ENCODE assay signal across 8 mouse cellular contexts in the genomic region with DNA sequence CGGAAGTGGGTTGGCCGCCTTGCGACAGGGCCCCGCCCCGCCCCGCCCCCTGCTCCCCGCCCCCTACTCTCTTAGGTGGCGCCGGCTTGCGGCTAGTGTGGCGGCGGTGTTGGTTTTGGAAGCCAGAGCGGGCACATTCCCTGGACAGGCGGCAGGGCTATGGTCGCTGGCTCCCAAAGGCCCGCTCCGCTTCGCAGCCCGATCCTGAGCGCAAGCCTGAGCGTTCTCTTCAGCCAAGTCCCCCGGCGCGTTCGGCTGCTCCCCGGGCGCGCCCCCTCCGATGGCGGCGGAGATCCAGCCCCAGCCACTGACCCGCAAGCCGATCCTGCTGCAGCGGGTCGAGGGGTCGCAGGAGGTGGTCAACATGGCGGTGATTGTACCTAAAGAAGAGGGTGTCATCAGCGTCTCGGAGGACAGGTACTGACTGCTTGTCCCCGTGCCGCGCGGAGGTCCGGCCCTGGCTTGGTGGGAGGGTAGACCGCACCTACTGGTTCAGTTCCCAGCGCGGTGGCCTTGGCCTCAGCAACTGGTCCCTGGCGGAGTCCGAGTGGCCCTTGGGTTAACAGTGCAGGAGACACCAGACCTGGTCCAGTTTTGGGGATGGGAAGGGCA. TPM values are rescaled to one million over a fixed set of nuclear protein-coding genes. Genes with fewer than 3 reads are reported as not detected.
DNase-seq lines count a peak whose midpoint lies in the region; ATAC-seq and TF ChIP-seq lines count a peak whose summit lies in the region.

Gene Wdfy2 (plus strand): TSS at position 38 of the 612 bp plus-strand sequence.

- under 1% methylated on average over 49 of the region's 49 CpGs for WGBS in heart, embryonic 10.5 days
- WGBS in intestine, postnatal 0 days = under 1% methylated on average over 47 of the region's 49 CpGs
- WGBS in limb, embryonic 14.5 days = under 1% methylated on average over 33 of the region's 49 CpGs
- 0% methylated on average over 49 of the region's 49 CpGs for WGBS in midbrain, embryonic 13.5 days

- H3K36me3 ChIP-seq in heart, embryonic 10.5 days = peaks cover 11% of the 10 kb centered on the region
- H3K36me3 ChIP-seq in intestine, postnatal 0 days (ENCODE audit: control insufficient read depth, insufficient read depth) = no peaks in the 10 kb centered on the region
- no peaks in the 10 kb centered on the region for H3K36me3 ChIP-seq in limb, embryonic 14.5 days (ENCODE audit: control insufficient read depth, insufficient read depth, low read length)
- H3K36me3 ChIP-seq in midbrain, embryonic 13.5 days = peaks cover 5% of the 10 kb centered on the region; the same call in 1 of the 2 replicates

- 0 out of 2 replicates have a peak, but pooled peaks have one; percentile 54 for TF ChIP-seq POLR2A in limb, embryonic 14.5 days (IDR thresholded peaks at IDR 0.05; ENCODE audit: borderline replicate concordance, extremely low read depth, insufficient read depth, insufficient read length)

- intact Hi-C loops in heart, postnatal 36 days (cut with DNase I) = loop anchor here (1.0 to 5.0 kb wide), 5 partner anchors 40 to 200 kb away; partner anchors contain the start of gene Ints6

- H3K27ac ChIP-seq in heart, embryonic 10.5 days = peak within 1 kb of the TSS; percentile 90
- peak within 1 kb of the TSS; percentile 57; the same call in 1 of the 2 replicates for H3K27ac ChIP-seq in intestine, postnatal 0 days (ENCODE audit: low read depth, low read length)
- H3K27ac ChIP-seq in limb, embryonic 14.5 days (replicated peaks; ENCODE audit: low read depth, low read length) = peak within 1 kb of the TSS; percentile 72
- H3K27ac ChIP-seq in midbrain, embryonic 13.5 days = peak within 1 kb of the TSS; percentile 81

- peak; percentile 34; the same call in 1 of the 2 replicates for TF ChIP-seq CTCF in intestine, postnatal 0 days (IDR thresholded peaks at IDR 0.05; ENCODE audit: low read depth)

- H3K4me1 ChIP-seq in heart, embryonic 10.5 days = peaks cover 25% of the 10 kb centered on the region
- no peaks in the 10 kb centered on the region for H3K4me1 ChIP-seq in intestine, postnatal 0 days (replicated peaks; ENCODE audit: control insufficient read depth, insufficient read depth, low read length)
- H3K4me1 ChIP-seq in limb, embryonic 14.5 days (ENCODE audit: control insufficient read depth, insufficient read depth, low read length) = peaks cover 17% of the 10 kb centered on the region
- peaks cover 28% of the 10 kb centered on the region for H3K4me1 ChIP-seq in midbrain, embryonic 13.5 days (replicated peaks)

- H3K9ac ChIP-seq in intestine, postnatal 0 days (ENCODE audit: low read depth, low read length) = peak within 1 kb of the TSS; percentile 73
- peak within 1 kb of the TSS; percentile 71 for H3K9ac ChIP-seq in limb, embryonic 14.5 days (ENCODE audit: low read depth, low read length, severe bottlenecking)
- peak within 1 kb of the TSS; percentile 84 for H3K9ac ChIP-seq in midbrain, embryonic 13.5 days (replicated peaks)

- peak within 1 kb of the TSS; percentile 96 for H3K4me3 ChIP-seq in heart, embryonic 10.5 days
- peak within 1 kb of the TSS; percentile 100 for H3K4me3 ChIP-seq in intestine, postnatal 0 days (ENCODE audit: low read depth, low read length)
- H3K4me3 ChIP-seq in limb, embryonic 14.5 days (replicated peaks; ENCODE audit: low read length) = peak within 1 kb of the TSS; percentile 90
- peak within 1 kb of the TSS; percentile 55 for H3K4me3 ChIP-seq in midbrain, embryonic 13.5 days (replicated peaks)

- peak; percentile 36 for ATAC-seq in intestine, postnatal 0 days
- peak; percentile 11 for ATAC-seq in limb, embryonic 14.5 days (ENCODE audit: low FRiP score, low read depth)
- ATAC-seq in midbrain, embryonic 13.5 days = peak; percentile 71

- no peaks in the 10 kb centered on the region for H3K27me3 ChIP-seq in heart, embryonic 10.5 days (ENCODE audit: insufficient read depth, poor library complexity, severe bottlenecking)
- no peaks in the 10 kb centered on the region for H3K27me3 ChIP-seq in intestine, postnatal 0 days (replicated peaks; ENCODE audit: control insufficient read depth, insufficient read depth, low read length)
- no peaks in the 10 kb centered on the region for H3K27me3 ChIP-seq in limb, embryonic 14.5 days (ENCODE audit: control insufficient read depth, insufficient read depth, low read length)
- no peaks in the 10 kb centered on the region for H3K27me3 ChIP-seq in midbrain, embryonic 13.5 days

- peak; percentile 88 for DNase-seq in heart, embryonic 10.5 days (ENCODE audit: low spot score)
- no peak for DNase-seq in heart, postnatal 36 days
- peak; percentile 69 for DNase-seq in adrenal gland, postnatal 25 days
- DNase-seq in gastrocnemius, adult 18-20 months (ENCODE audit: low spot score) = peak; percentile 56
- DNase-seq in limb, embryonic 14.5 days (ENCODE audit: low spot score) = peak; percentile 11
- no peak for DNase-seq in thymus, postnatal 4 days

- H3K4me2 ChIP-seq in intestine, postnatal 0 days (replicated peaks; ENCODE audit: low read depth) = peak within 1 kb of the TSS; percentile 92
- H3K4me2 ChIP-seq in limb, embryonic 14.5 days (replicated peaks; ENCODE audit: low read depth, low read length, severe bottlenecking) = peak within 1 kb of the TSS; percentile 65
- peak within 1 kb of the TSS; percentile 73 for H3K4me2 ChIP-seq in midbrain, embryonic 13.5 days (replicated peaks)

- H3K9me3 ChIP-seq in heart, embryonic 10.5 days = no peaks in the 10 kb centered on the region
- H3K9me3 ChIP-seq in intestine, postnatal 0 days (ENCODE audit: control insufficient read depth) = no peaks in the 10 kb centered on the region
- H3K9me3 ChIP-seq in limb, embryonic 14.5 days (ENCODE audit: control insufficient read depth, low read length) = no peaks in the 10 kb centered on the region
- H3K9me3 ChIP-seq in midbrain, embryonic 13.5 days = no peaks in the 10 kb centered on the region

RNA-seq across cellular contexts. Expression of gene Wdfy2, which starts in this region (rescaled TPM):
- polyA plus RNA-seq in heart, embryonic 10.5 days (2016; fragmentation: Nextera tagmentation; extraction: Ambion mirVana) = 8.9 and 9.5 TPM in 2 replicates
- total RNA-seq in heart, postnatal 36 days (2021) = 1 to 10 TPM; 6.6 to 7.9 TPM
- 43.2 and 46.3 TPM in 2 replicates for total RNA-seq in adrenal gland, postnatal 25 days (2021)
- 1 to 10 TPM; 6.5 to 6.9 TPM for total RNA-seq in gastrocnemius, adult 18-20 months (2021)
- polyA plus RNA-seq in intestine, postnatal 0 days (2015; fragmentation: Nextera tagmentation; extraction: Ambion mirVana) = 1.4 and 1.6 TPM in 2 replicates
- 10.9 and 11.4 TPM in 2 replicates for polyA plus RNA-seq in limb, embryonic 14.5 days (2012; rRNA removed)
- 12.8 and 13.8 TPM in 2 replicates for polyA plus RNA-seq in limb, embryonic 14.5 days (2014; fragmentation: Nextera tagmentation; extraction: Ambion mirVana)
- polyA plus RNA-seq in midbrain, embryonic 13.5 days (2015; fragmentation: Nextera tagmentation; extraction: Ambion mirVana) = 8.4 and 9.1 TPM in 2 replicates

Comparison
In these comparisons a context has a peak if more than half of its experiments do, and no peak if none do; other contexts are left out.
1. DNase-seq: peak in heart, embryonic 10.5 days (single experiment), adrenal gland, postnatal 25 days (single experiment), gastrocnemius, adult 18-20 months (single experiment) and limb, embryonic 14.5 days (single experiment); none in heart, postnatal 36 days (0 of 2) and thymus, postnatal 4 days (single experiment).
2. ATAC-seq: peak in every context shown above with its lines; median percentile 71 in midbrain, embryonic 13.5 days; 36 in intestine, postnatal 0 days; 11 in limb, embryonic 14.5 days.
3. Peak in every context shown above with its lines, with median percentiles within 50 percentile points of each other: H3K27ac ChIP-seq, H3K4me3 ChIP-seq, H3K4me2 ChIP-seq and H3K9ac ChIP-seq.